Mouse (Mus musculus) liver, postnatal 0 days (tissue): ENCODE data around the gene Zmat5. TPM values are rescaled to one million over a fixed set of nuclear protein-coding genes. Genes with fewer than 3 reads are reported as not detected.

Experiments
- ATAC-seq: fragments of 200-750 bp; cut with Nextera tagmentation; 2 replicates; pipeline ENCODE4 v1.8.0; 2017; ENCODE audit warnings: mild to moderate bottlenecking, moderate library complexity
- DNase-seq: peaks from one replicate; pipeline ENCODE4 v3.0.0-alpha.2; 2016
- H3K27ac ChIP-seq: fragments of 300-500 bp; sonication (generic); 2 replicates; pipeline ENCODE4 v1.5.1; 2014; ENCODE audit warnings: antibody characterized with exemption, moderate library complexity, mild to moderate bottlenecking, low read depth
- H3K27me3 ChIP-seq: fragments of 300-500 bp; sonication (generic); 2 replicates; pipeline ENCODE4 v1.6.1; 2014; ENCODE audit warnings: low read length, control low read depth, mixed read lengths; ENCODE audit not compliant: insufficient read depth
- H3K36me3 ChIP-seq: fragments of 300-500 bp; sonication (generic); replicated peaks from 2 replicates; pipeline ENCODE4 v1.6.1; 2014; ENCODE audit warnings: mild to moderate bottlenecking, control low read depth, low read length, moderate library complexity, mixed read lengths; ENCODE audit not compliant: insufficient read depth
- H3K4me1 ChIP-seq: fragments of 300-500 bp; sonication (generic); 2 replicates; pipeline ENCODE4 v1.6.1; 2014; ENCODE audit warnings: antibody characterized with exemption, mild to moderate bottlenecking, control low read depth; ENCODE audit not compliant: insufficient read depth
- H3K4me2 ChIP-seq: fragments of 300-500 bp; sonication (generic); 2 replicates; pipeline ENCODE4 v1.6.1; 2014; ENCODE audit warnings: low read depth, mild to moderate bottlenecking, low read length, moderate library complexity, mixed read lengths
- H3K4me3 ChIP-seq: fragments of 300-500 bp; sonication (generic); 2 replicates; pipeline ENCODE4 v1.5.1; 2014; ENCODE audit warnings: low read depth, low read length
- H3K9ac ChIP-seq: fragments of 300-500 bp; sonication (generic); replicated peaks from 2 replicates; pipeline ENCODE4 v1.6.1; 2014; ENCODE audit warnings: mild to moderate bottlenecking, moderate library complexity
- H3K9me3 ChIP-seq: fragments of 300-500 bp; sonication (generic); 2 replicates; pipeline ENCODE4 v1.6.1; 2016; ENCODE audit warnings: mild to moderate bottlenecking, control low read depth, low read length, mixed read lengths
- CTCF ChIP-seq: sonication (generic); IDR thresholded peaks from 2 replicates; pipeline ENCODE4 v1.5.1; 2016; ENCODE audit warnings: antibody characterized with exemption, low read depth
- EP300 ChIP-seq: IDR thresholded peaks from 2 replicates; pipeline ENCODE4 v1.6.1; 2016; ENCODE audit warnings: antibody characterized with exemption, low read depth, mild to moderate bottlenecking
- WGBS: fragments of 180-500 bp; shearing (Covaris S2); extraction: QIAGEN DNeasy Blood & Tissue Kit; methylation state at CpG from one replicate; pipeline ENCODE4 v1.1.7; 2014; ENCODE audit not compliant: insufficient replicate concordance; 5-methylcytosine and 5-hydroxymethylcytosine counted together
- polyA plus RNA-seq: library from polyadenylated mRNA; unstranded; fragments of >200 nt; fragmentation: Nextera tagmentation; extraction: Ambion mirVana; gene quantifications from 2 replicates; pipeline ENCODE4 v1.2.1, GENCODE M21; 2015

Gene Zmat5
- polyA plus RNA-seq, 1 experiment from 2014 or later: 18.6 TPM

GRCm38 (mm10) chr11:4736355-4736754 lies 31.9 kb downstream of the Zmat5 start:
- Histone ChIP-seq H3K9me3 (no peaks in the 10 kb centered on the region), H3K27me3 (no peaks in the 10 kb centered on the region), H3K36me3 (no peaks in the 10 kb centered on the region), H3K27ac (no peak overlapping the region), H3K4me3 (no peak overlapping the region), H3K4me2 (no peak overlapping the region), H3K4me1 (peaks cover 6% of the 10 kb centered on the region; the same call in 1 of the 2 replicates), H3K9ac (no peak overlapping the region)
- no peak for ATAC-seq
- TF ChIP-seq EP300 (no peak), CTCF (0 out of 2 replicates have a peak, but pooled peaks have one; percentile 5)
- WGBS: 80% methylated on average over 6 of the region's 6 CpGs
- DNase-seq: no peak

GRCm38 (mm10) chr11:4737682-4738081 lies 33.2 kb downstream of the Zmat5 start:
- Histone ChIP-seq H3K4me1 (peaks cover 6% of the 10 kb centered on the region; the same call in 1 of the 2 replicates), H3K36me3 (no peaks in the 10 kb centered on the region), H3K4me3 (no peak overlapping the region), H3K27ac (no peak overlapping the region), H3K27me3 (no peaks in the 10 kb centered on the region), H3K4me2 (no peak overlapping the region), H3K9me3 (no peaks in the 10 kb centered on the region), H3K9ac (no peak overlapping the region)
- TF ChIP-seq EP300 (no peak), CTCF (no peak)
- ATAC-seq (no peak), DNase-seq (no peak)
- WGBS: 82% methylated on average over 10 of the region's 10 CpGs

GRCm38 (mm10) chr11:4738719-4739118 lies 34.2 kb downstream of the Zmat5 start:
- Histone ChIP-seq H3K4me2 (no peak overlapping the region), H3K4me1 (peaks cover 6% of the 10 kb centered on the region; the same call in 1 of the 2 replicates), H3K4me3 (no peak overlapping the region), H3K9me3 (no peaks in the 10 kb centered on the region), H3K9ac (no peak overlapping the region), H3K27me3 (peaks cover 6% of the 10 kb centered on the region; the same call in 1 of the 2 replicates), H3K36me3 (no peaks in the 10 kb centered on the region), H3K27ac (no peak overlapping the region)
- DNase-seq: no peak
- no peak for ATAC-seq
- TF ChIP-seq CTCF: no peak
- TF ChIP-seq EP300: no peak
- WGBS: 86% methylated on average over 16 of the region's 16 CpGs

GRCm38 (mm10) chr11:4740785-4741184 lies 36.3 kb downstream of the Zmat5 start:
- Histone ChIP-seq H3K4me3 (no peak overlapping the region), H3K4me1 (peaks cover 8% of the 10 kb centered on the region), H3K9ac (no peak overlapping the region), H3K36me3 (no peaks in the 10 kb centered on the region), H3K4me2 (no peak overlapping the region), H3K9me3 (no peaks in the 10 kb centered on the region), H3K27ac (no peak overlapping the region), H3K27me3 (peaks cover 26% of the 10 kb centered on the region)
- DNase-seq: no peak
- 49% methylated on average over 5 of the region's 5 CpGs for WGBS
- TF ChIP-seq EP300 (no peak), CTCF (no peak)
- no peak for ATAC-seq

GRCm38 (mm10) chr11:4744691-4745090 lies 40.2 kb downstream of the Zmat5 start:
- Histone ChIP-seq H3K4me2 (no peak overlapping the region), H3K27me3 (peaks cover 62% of the 10 kb centered on the region), H3K27ac (no peak overlapping the region), H3K4me1 (peaks cover 16% of the 10 kb centered on the region), H3K36me3 (no peaks in the 10 kb centered on the region), H3K4me3 (no peak overlapping the region), H3K9me3 (no peaks in the 10 kb centered on the region), H3K9ac (no peak overlapping the region)
- 59% methylated on average over 6 of the region's 6 CpGs for WGBS
- ATAC-seq: no peak
- TF ChIP-seq CTCF: no peak
- TF ChIP-seq EP300: no peak
- DNase-seq: no peak

- Histone ChIP-seq H3K9ac (no peak overlapping the region), H3K27ac (no peak overlapping the region), H3K4me2 (peak overlapping the region; percentile 68), H3K27me3 (peaks cover 72% of the 10 kb centered on the region), H3K4me1 (peaks cover 11% of the 10 kb centered on the region), H3K4me3 (peak overlapping the region; percentile 36), H3K36me3 (no peaks in the 10 kb centered on the region), H3K9me3 (no peaks in the 10 kb centered on the region)
- 2% methylated on average over 25 of the region's 39 CpGs for WGBS
- ATAC-seq: no peak
- TF ChIP-seq CTCF (no peak), EP300 (no peak)
- DNase-seq: no peak
Observed at GRCm38 (mm10) chr11:4745969-4746368, 41.5 kb downstream of the Zmat5 start.

- H3K9ac ChIP-seq: no peak within 1 kb of the TSS
- peak within 1 kb of the TSS; percentile 68 for H3K4me2 ChIP-seq
- no peaks in the 10 kb centered on the region for H3K36me3 ChIP-seq
- H3K9me3 ChIP-seq: no peaks in the 10 kb centered on the region
- TF ChIP-seq CTCF: no peak
- no peak for TF ChIP-seq EP300
- ATAC-seq: no peak
- H3K27ac ChIP-seq: no peak within 1 kb of the TSS
- H3K4me1 ChIP-seq: peaks cover 11% of the 10 kb centered on the region
- peaks cover 73% of the 10 kb centered on the region for H3K27me3 ChIP-seq
- DNase-seq: no peak
- peak within 1 kb of the TSS; percentile 36 for H3K4me3 ChIP-seq
- 0% methylated on average over 16 of the region's 73 CpGs for WGBS
Observed at GRCm38 (mm10) chr11:4746733-4747132, 42.3 kb downstream of the Zmat5 start, which contains the start of gene Cabp7. Gene Cabp7, minus strand, starts transcription at chr11:4746778.
